Mouse (Mus musculus): ENCODE data around the gene Slc26a8. TPM values are rescaled to one million over a fixed set of nuclear protein-coding genes. Genes with fewer than 3 reads are reported as not detected.

Gene Slc26a8
- polyA plus RNA-seq, 1 experiment from 2014 or later = 0.77 TPM

GRCm38 (mm10) chr17:28628248-28629124, 61.5 kb downstream of the Slc26a8 start:
- Histone ChIP-seq H3K9me3 (no peaks in the 10 kb centered on the region), H3K36me3 (replicated peaks) (no peaks in the 10 kb centered on the region), H3K27me3 (replicated peaks; ENCODE audit: low read depth, poor library complexity, severe bottlenecking) (no peaks in the 10 kb centered on the region), H3K4me1 (peaks cover 23% of the 10 kb centered on the region), H3K27ac (replicated peaks) (no peak overlapping the region), H3K4me3 (no peak overlapping the region)
- 65% methylated on average over 10 of the region's 10 CpGs for WGBS
- no peak for DNase-seq (ENCODE audit: low spot score)

DNA sequence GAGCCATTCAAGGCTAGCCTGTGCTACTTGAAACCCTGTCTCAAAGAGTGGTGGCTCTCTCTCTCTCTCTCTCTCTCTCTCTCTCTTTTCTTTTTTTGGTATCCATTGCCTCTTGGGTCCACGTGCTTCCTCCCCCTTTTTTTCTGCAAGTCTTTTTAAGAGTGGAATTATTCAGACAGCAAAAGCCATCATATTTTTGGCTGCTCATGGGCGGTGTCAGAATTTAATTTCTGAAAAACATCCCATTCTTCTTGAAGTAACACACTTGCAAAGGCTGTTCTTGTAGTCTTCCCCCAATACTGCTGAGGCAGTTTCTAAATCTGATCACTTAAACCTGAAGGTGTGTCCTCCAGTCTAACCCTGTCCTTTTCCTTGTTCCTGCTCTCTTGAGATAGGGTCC, 63.1 kb downstream of the Slc26a8 start:
- WGBS = 83% methylated on average over 2 of the region's 2 CpGs
- H3K4me1 ChIP-seq = peaks cover 21% of the 10 kb centered on the region
- H3K4me3 ChIP-seq = no peak overlapping the region
- DNase-seq (ENCODE audit: low spot score) = no peak
- H3K27ac ChIP-seq (replicated peaks) = no peak overlapping the region
- H3K27me3 ChIP-seq (replicated peaks; ENCODE audit: low read depth, poor library complexity, severe bottlenecking) = no peaks in the 10 kb centered on the region
- no peaks in the 10 kb centered on the region for H3K36me3 ChIP-seq (replicated peaks)
- no peaks in the 10 kb centered on the region for H3K9me3 ChIP-seq

DNA sequence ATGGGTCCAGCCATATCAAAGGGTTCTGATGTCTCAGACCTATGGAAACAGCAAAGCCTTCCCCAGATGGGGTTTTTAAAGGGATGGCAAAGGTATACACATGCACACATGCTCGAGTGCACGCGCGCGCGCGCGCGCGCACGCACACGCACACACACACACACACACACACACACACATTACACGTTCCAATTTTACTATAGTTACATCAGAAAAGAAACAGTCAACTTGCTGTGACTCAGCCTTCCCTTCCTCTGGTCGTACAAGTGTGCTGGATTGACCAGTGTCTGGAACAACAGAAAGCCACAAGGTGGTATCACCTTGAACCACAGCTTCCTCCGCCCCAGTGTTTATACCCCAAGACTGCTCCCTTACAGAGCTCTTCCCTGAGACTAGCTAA, 64.7 kb downstream of the Slc26a8 start:
- Histone ChIP-seq H3K36me3 (replicated peaks) (peaks cover 5% of the 10 kb centered on the region), H3K4me1 (peaks cover 34% of the 10 kb centered on the region), H3K4me3 (no peak overlapping the region), H3K27ac (replicated peaks) (no peak overlapping the region), H3K9me3 (no peaks in the 10 kb centered on the region), H3K27me3 (replicated peaks; ENCODE audit: low read depth, poor library complexity, severe bottlenecking) (no peaks in the 10 kb centered on the region)
- no peak for DNase-seq (ENCODE audit: low spot score)
- 92% methylated on average over 15 of the region's 15 CpGs for WGBS

- Histone ChIP-seq H3K4me1 (peaks cover 39% of the 10 kb centered on the region), H3K9me3 (no peaks in the 10 kb centered on the region), H3K4me3 (no peak overlapping the region), H3K27ac (replicated peaks) (no peak overlapping the region), H3K36me3 (replicated peaks) (peaks cover 10% of the 10 kb centered on the region), H3K27me3 (replicated peaks; ENCODE audit: low read depth, poor library complexity, severe bottlenecking) (no peaks in the 10 kb centered on the region)
- 85% methylated on average over 2 of the region's 2 CpGs for WGBS
- no peak for DNase-seq (ENCODE audit: low spot score)
Observed at GRCm38 (mm10) chr17:28624841-28625240, 65.2 kb downstream of the Slc26a8 start.

DNA sequence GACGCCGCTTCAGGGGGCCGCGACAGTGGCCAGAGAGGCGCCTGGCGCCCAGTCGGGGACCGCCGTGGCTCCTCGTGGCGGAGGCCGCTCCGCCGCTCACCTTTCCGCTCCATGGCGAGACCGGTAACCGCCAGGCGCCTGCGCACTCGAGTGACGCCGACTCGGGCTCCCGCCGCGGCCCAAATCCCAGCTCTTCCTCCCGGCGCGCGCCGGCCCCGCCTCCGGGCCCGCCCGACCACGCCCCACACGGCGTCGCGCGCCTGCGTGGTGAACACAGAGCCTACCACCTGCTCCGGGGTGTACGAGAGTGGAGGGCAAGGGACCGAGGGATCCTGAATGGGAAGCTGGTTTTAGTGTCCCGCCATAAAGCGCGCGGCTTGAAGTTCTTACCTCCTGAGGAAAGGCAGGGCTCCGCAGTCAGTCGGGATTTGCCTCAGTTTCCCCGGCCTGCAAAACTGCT, 67.7 kb downstream of the Slc26a8 start, which contains the start of gene Srpk1:
Gene Srpk1 (minus strand): TSS at position 410 of the 460 bp plus-strand sequence.
- Histone ChIP-seq H3K4me3 (peak within 1 kb of the TSS; percentile 84), H3K27me3 (replicated peaks; ENCODE audit: low read depth, poor library complexity, severe bottlenecking) (no peaks in the 10 kb centered on the region), H3K36me3 (replicated peaks) (peaks cover 34% of the 10 kb centered on the region), H3K4me1 (peaks cover 43% of the 10 kb centered on the region), H3K27ac (replicated peaks) (peak within 1 kb of the TSS; percentile 94), H3K9me3 (no peaks in the 10 kb centered on the region)
- peak; percentile 95 for DNase-seq (ENCODE audit: low spot score)
- under 1% methylated on average over 51 of the region's 53 CpGs for WGBS

GRCm38 (mm10) chr17:28621381-28622299, 68.4 kb downstream of the Slc26a8 start:
- peaks cover 40% of the 10 kb centered on the region for H3K36me3 ChIP-seq (replicated peaks)
- peak overlapping the region; percentile 84 for H3K4me3 ChIP-seq
- no peaks in the 10 kb centered on the region for H3K27me3 ChIP-seq (replicated peaks; ENCODE audit: low read depth, poor library complexity, severe bottlenecking)
- H3K4me1 ChIP-seq = peaks cover 43% of the 10 kb centered on the region
- H3K9me3 ChIP-seq = no peaks in the 10 kb centered on the region
- peak overlapping the region; percentile 94 for H3K27ac ChIP-seq (replicated peaks)
- under 1% methylated on average over 78 of the region's 78 CpGs for whole genome bisulfite sequencing
- peak; percentile 83 for DNase-seq (ENCODE audit: low spot score)

- Histone ChIP-seq H3K4me3 (no peak overlapping the region), H3K36me3 (replicated peaks) (peaks cover 66% of the 10 kb centered on the region), H3K27me3 (replicated peaks; ENCODE audit: low read depth, poor library complexity, severe bottlenecking) (no peaks in the 10 kb centered on the region), H3K4me1 (peaks cover 43% of the 10 kb centered on the region), H3K27ac (replicated peaks) (no peak overlapping the region), H3K9me3 (no peaks in the 10 kb centered on the region)
- WGBS = 95% methylated on average over 1 of the region's 1 CpGs
- no peak for DNase-seq (ENCODE audit: low spot score)
Observed at GRCm38 (mm10) chr17:28618775-28619174, 71.3 kb downstream of the Slc26a8 start.

DNA sequence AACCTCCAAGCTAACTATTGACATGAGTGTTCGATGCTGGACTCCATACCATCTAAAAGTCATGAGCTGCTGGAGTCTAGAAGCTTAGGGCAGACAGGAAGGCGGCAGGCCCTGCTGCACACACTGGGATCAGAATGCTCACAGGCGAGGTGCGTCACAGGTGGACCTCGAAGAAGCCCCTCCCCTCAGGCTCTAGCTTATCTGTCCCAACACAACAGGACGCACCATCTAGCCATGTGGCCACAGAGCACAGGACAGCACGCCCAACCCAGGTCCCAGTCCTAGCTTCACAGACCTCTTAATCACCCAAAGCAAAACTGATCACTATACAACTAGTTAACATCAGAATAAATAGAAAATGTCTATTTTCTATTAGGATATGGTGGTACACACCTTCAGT, 71.9 kb downstream of the Slc26a8 start:
- WGBS = 87% methylated on average over 7 of the region's 7 CpGs
- Histone ChIP-seq H3K4me3 (no peak overlapping the region), H3K36me3 (replicated peaks) (peaks cover 73% of the 10 kb centered on the region), H3K9me3 (no peaks in the 10 kb centered on the region), H3K27me3 (replicated peaks; ENCODE audit: low read depth, poor library complexity, severe bottlenecking) (no peaks in the 10 kb centered on the region), H3K27ac (replicated peaks) (no peak overlapping the region), H3K4me1 (peaks cover 43% of the 10 kb centered on the region)
- no peak for DNase-seq (ENCODE audit: low spot score)

- Histone ChIP-seq H3K4me3 (no peak overlapping the region), H3K27ac (replicated peaks) (no peak overlapping the region), H3K4me1 (peaks cover 42% of the 10 kb centered on the region), H3K9me3 (no peaks in the 10 kb centered on the region), H3K36me3 (replicated peaks) (peaks cover 76% of the 10 kb centered on the region), H3K27me3 (replicated peaks; ENCODE audit: low read depth, poor library complexity, severe bottlenecking) (no peaks in the 10 kb centered on the region)
- no peak for DNase-seq (ENCODE audit: low spot score)
- 91% methylated on average over 10 of the region's 10 CpGs for WGBS
Observed at GRCm38 (mm10) chr17:28617636-28618035, 72.4 kb downstream of the Slc26a8 start.

GRCm38 (mm10) chr17:28615332-28615731, 74.7 kb downstream of the Slc26a8 start:
- DNase-seq (ENCODE audit: low spot score) = no peak
- WGBS = 92% methylated on average over 4 of the region's 4 CpGs
- H3K27ac ChIP-seq (replicated peaks) = no peak overlapping the region
- no peaks in the 10 kb centered on the region for H3K27me3 ChIP-seq (replicated peaks; ENCODE audit: low read depth, poor library complexity, severe bottlenecking)
- H3K4me1 ChIP-seq = peaks cover 24% of the 10 kb centered on the region
- peaks cover 77% of the 10 kb centered on the region for H3K36me3 ChIP-seq (replicated peaks)
- H3K4me3 ChIP-seq = no peak overlapping the region
- H3K9me3 ChIP-seq = no peaks in the 10 kb centered on the region

GRCm38 (mm10) chr17:28613096-28613495, 76.9 kb downstream of the Slc26a8 start:
- Histone ChIP-seq H3K36me3 (replicated peaks) (peaks cover 74% of the 10 kb centered on the region), H3K27ac (replicated peaks) (no peak overlapping the region), H3K27me3 (replicated peaks; ENCODE audit: low read depth, poor library complexity, severe bottlenecking) (no peaks in the 10 kb centered on the region), H3K9me3 (no peaks in the 10 kb centered on the region), H3K4me1 (peaks cover 2% of the 10 kb centered on the region; the same call in 1 of the 2 replicates), H3K4me3 (no peak overlapping the region)
- no peak for DNase-seq (ENCODE audit: low spot score)
- 87% methylated on average over 6 of the region's 6 CpGs for WGBS

DNA sequence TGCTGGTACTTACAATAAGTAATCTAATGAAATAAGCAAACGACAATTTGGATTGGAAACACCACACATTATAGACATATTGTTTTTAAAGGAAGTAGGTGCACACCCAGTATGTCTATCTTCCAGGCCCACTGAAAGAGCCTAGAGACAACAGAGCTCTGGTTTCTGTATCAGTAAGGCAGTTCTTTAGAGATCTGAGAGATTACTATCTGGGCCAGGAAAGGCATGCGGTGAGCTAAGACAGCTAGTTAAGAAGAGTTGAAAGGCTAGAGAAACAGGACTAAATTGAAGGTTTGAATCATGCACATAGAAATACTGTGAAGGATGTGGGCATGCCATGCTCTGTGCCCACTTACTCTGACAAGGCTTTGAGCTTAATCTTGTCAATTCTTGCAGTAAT, 77.4 kb downstream of the Slc26a8 start:
- Histone ChIP-seq H3K27me3 (replicated peaks; ENCODE audit: low read depth, poor library complexity, severe bottlenecking) (no peaks in the 10 kb centered on the region), H3K27ac (replicated peaks) (no peak overlapping the region), H3K4me3 (no peak overlapping the region), H3K36me3 (replicated peaks) (peaks cover 75% of the 10 kb centered on the region), H3K9me3 (no peaks in the 10 kb centered on the region), H3K4me1 (no peaks in the 10 kb centered on the region)
- no peak for DNase-seq (ENCODE audit: low spot score)
- WGBS = 93% methylated on average over 2 of the region's 2 CpGs
